Mouse (Mus musculus) embryonic facial prominence, embryonic 13.5 days (tissue): ENCODE measurements around the gene Usp18. TPM values are rescaled to one million over a fixed set of nuclear protein-coding genes. Genes with fewer than 3 reads are reported as not detected.
A peak's percentile ranks its signal among the peaks of the same experiment; 100 is the strongest.

ENCODE experiments used
- ATAC-seq: fragments of 200-750 bp; cut with Nextera tagmentation; 2 replicates; pipeline ENCODE4 v1.8.0; 2017; ENCODE audit warnings: low read depth; ENCODE audit not compliant: insufficient number of reproducible peaks, insufficient read depth, low FRiP score, low TSS enrichment
- H3K27ac ChIP-seq: fragments of 300-500 bp; sonication (generic); 2 replicates; pipeline ENCODE4 v1.5.1; 2015; ENCODE audit warnings: moderate library complexity, mild to moderate bottlenecking, inconsistent platforms
- H3K27me3 ChIP-seq: fragments of 300-500 bp; sonication (generic); 2 replicates; pipeline ENCODE4 v1.6.1; 2015; ENCODE audit warnings: mild to moderate bottlenecking, inconsistent platforms
- H3K36me3 ChIP-seq: fragments of 300-500 bp; sonication (generic); 2 replicates; pipeline ENCODE4 v1.6.1; 2015; ENCODE audit warnings: mild to moderate bottlenecking, inconsistent platforms
- H3K4me1 ChIP-seq: fragments of 300-500 bp; sonication (generic); 2 replicates; pipeline ENCODE4 v1.6.1; 2015; ENCODE audit warnings: inconsistent platforms
- H3K4me2 ChIP-seq: fragments of 300-500 bp; sonication (generic); 2 replicates; pipeline ENCODE4 v1.6.1; 2015; ENCODE audit warnings: moderate library complexity, mild to moderate bottlenecking, inconsistent platforms
- H3K4me3 ChIP-seq: fragments of 300-500 bp; sonication (generic); 2 replicates; pipeline ENCODE4 v1.5.1; 2015; ENCODE audit warnings: mild to moderate bottlenecking, inconsistent platforms
- H3K9ac ChIP-seq: fragments of 300-500 bp; sonication (generic); 2 replicates; pipeline ENCODE4 v1.6.1; 2015; ENCODE audit warnings: mild to moderate bottlenecking, inconsistent platforms
- H3K9me3 ChIP-seq: fragments of 300-500 bp; sonication (generic); 2 replicates; pipeline ENCODE4 v1.6.1; 2016; ENCODE audit warnings: inconsistent platforms
- WGBS: fragments of 180-500 bp; shearing (Covaris S2); methylation state at CpG from one replicate; pipeline ENCODE4 v1.1.7; 2015; ENCODE audit warnings: mixed read lengths; 5-methylcytosine and 5-hydroxymethylcytosine counted together
- polyA plus RNA-seq: library from polyadenylated mRNA; unstranded; fragments of >200 nt; fragmentation: Nextera tagmentation; extraction: Ambion mirVana; gene quantifications from 2 replicates; pipeline ENCODE4 v1.2.1, GENCODE M21; 2015

Gene Usp18
- polyA plus RNA-seq, 1 experiment from 2014 or later, result 1.8 TPM

- H3K27me3 ChIP-seq, result no peaks in the 10 kb centered on the region
- ATAC-seq, result no peak
- WGBS, result 89% methylated on average over 11 of the region's 11 CpGs
- no peaks in the 10 kb centered on the region for H3K9me3 ChIP-seq
- H3K4me3 ChIP-seq, result no peak overlapping the region
- H3K9ac ChIP-seq, result no peak overlapping the region
- H3K4me1 ChIP-seq, result no peaks in the 10 kb centered on the region
- H3K27ac ChIP-seq, result no peak overlapping the region
- H3K4me2 ChIP-seq, result no peak overlapping the region
- H3K36me3 ChIP-seq, result no peaks in the 10 kb centered on the region
Observed at GRCm38 (mm10) chr6:121262496-121262895, 16.8 kb downstream of the Usp18 start.

GRCm38 (mm10) chr6:121270156-121270555 lies 24.4 kb downstream of the Usp18 start:
- Histone ChIP-seq H3K9ac (no peak overlapping the region), H3K27ac (no peak overlapping the region), H3K4me3 (no peak overlapping the region), H3K4me1 (no peaks in the 10 kb centered on the region; the same call in 1 of the 2 replicates), H3K9me3 (no peaks in the 10 kb centered on the region), H3K27me3 (0 out of 2 replicates have a peak, but pooled peaks cover 5% of the 10 kb centered on the region), H3K36me3 (no peaks in the 10 kb centered on the region), H3K4me2 (no peak overlapping the region)
- 80% methylated on average over 6 of the region's 6 CpGs for WGBS
- ATAC-seq, result no peak

GRCm38 (mm10) chr6:121271707-121272074 lies 26.0 kb downstream of the Usp18 start:
- H3K9me3 ChIP-seq, result no peaks in the 10 kb centered on the region
- peak overlapping the region; percentile 47 for H3K4me3 ChIP-seq
- H3K4me2 ChIP-seq, result peak overlapping the region; percentile 65
- H3K9ac ChIP-seq, result no peak overlapping the region; the same call in 1 of the 2 replicates
- H3K27ac ChIP-seq, result no peak overlapping the region
- H3K4me1 ChIP-seq, result no peaks in the 10 kb centered on the region; the same call in 1 of the 2 replicates
- no peak for ATAC-seq
- H3K27me3 ChIP-seq, result 0 out of 2 replicates have a peak, but pooled peaks cover 5% of the 10 kb centered on the region
- WGBS, result 10% methylated on average over 4 of the region's 4 CpGs
- H3K36me3 ChIP-seq, result no peaks in the 10 kb centered on the region

GRCm38 (mm10) chr6:121272075-121272800 lies 26.5 kb downstream of the Usp18 start:
- ATAC-seq, result peak; percentile 56; the same call in 1 of the 2 replicates

GRCm38 (mm10) chr6:121274356-121274755 lies 28.6 kb downstream of the Usp18 start:
- 81% methylated on average over 3 of the region's 3 CpGs for WGBS
- Histone ChIP-seq H3K9ac (no peak overlapping the region), H3K4me1 (no peaks in the 10 kb centered on the region; the same call in 1 of the 2 replicates), H3K36me3 (no peaks in the 10 kb centered on the region), H3K4me3 (no peak overlapping the region), H3K9me3 (no peaks in the 10 kb centered on the region), H3K4me2 (no peak overlapping the region), H3K27me3 (0 out of 2 replicates have a peak, but pooled peaks cover 5% of the 10 kb centered on the region), H3K27ac (no peak overlapping the region)
- ATAC-seq, result no peak

More at GRCm38 (mm10) chr6:121272075-121272800, 26.5 kb downstream of the Usp18 start:
- Histone ChIP-seq H3K36me3 (no peaks in the 10 kb centered on the region), H3K27ac (peak overlapping the region; percentile 88), H3K4me1 (no peaks in the 10 kb centered on the region; the same call in 1 of the 2 replicates), H3K4me3 (peak overlapping the region; percentile 47), H3K9ac (peak overlapping the region; percentile 53), H3K4me2 (peak overlapping the region; percentile 65), H3K9me3 (no peaks in the 10 kb centered on the region), H3K27me3 (0 out of 2 replicates have a peak, but pooled peaks cover 5% of the 10 kb centered on the region)
- WGBS, result 8% methylated on average over 17 of the region's 17 CpGs

- Histone ChIP-seq H3K27me3 (no peaks in the 10 kb centered on the region), H3K4me1 (no peaks in the 10 kb centered on the region), H3K4me3 (no peak overlapping the region), H3K36me3 (no peaks in the 10 kb centered on the region), H3K4me2 (no peak overlapping the region), H3K9ac (no peak overlapping the region), H3K9me3 (no peaks in the 10 kb centered on the region), H3K27ac (no peak overlapping the region)
- 85% methylated on average over 5 of the region's 5 CpGs for WGBS
- ATAC-seq, result no peak
Observed at GRCm38 (mm10) chr6:121284132-121284531, 38.4 kb downstream of the Usp18 start.

- Histone ChIP-seq H3K36me3 (no peaks in the 10 kb centered on the region), H3K4me1 (peaks cover 11% of the 10 kb centered on the region), H3K27me3 (no peaks in the 10 kb centered on the region; the same call in 1 of the 2 replicates), H3K27ac (no peak overlapping the region), H3K9me3 (no peaks in the 10 kb centered on the region), H3K9ac (no peak overlapping the region), H3K4me3 (no peak overlapping the region), H3K4me2 (no peak overlapping the region)
- no peak for ATAC-seq
- WGBS, result 46% methylated on average over 7 of the region's 7 CpGs
Observed at GRCm38 (mm10) chr6:121299317-121299716, 53.6 kb downstream of the Usp18 start.

- under 1% methylated on average over 11 of the region's 11 CpGs for WGBS
- Histone ChIP-seq H3K9me3 (no peaks in the 10 kb centered on the region), H3K4me1 (peaks cover 11% of the 10 kb centered on the region), H3K4me2 (peak within 1 kb of the TSS; percentile 48), H3K27me3 (no peaks in the 10 kb centered on the region; the same call in 1 of the 2 replicates), H3K27ac (no peak within 1 kb of the TSS), H3K4me3 (peak within 1 kb of the TSS; percentile 11; the same call in 1 of the 2 replicates), H3K9ac (no peak within 1 kb of the TSS), H3K36me3 (no peaks in the 10 kb centered on the region)
- no peak for ATAC-seq
Observed at GRCm38 (mm10) chr6:121299954-121300353, 54.2 kb downstream of the Usp18 start, which contains the start of gene Slc6a13. Gene Slc6a13, plus strand, starts transcription at chr6:121300227.

GRCm38 (mm10) chr6:121300504-121300903 lies 54.8 kb downstream of the Usp18 start:
- Histone ChIP-seq H3K4me1 (peaks cover 11% of the 10 kb centered on the region), H3K4me3 (peak overlapping the region; percentile 11; the same call in 1 of the 2 replicates), H3K27ac (no peak overlapping the region), H3K9ac (no peak overlapping the region), H3K27me3 (no peaks in the 10 kb centered on the region; the same call in 1 of the 2 replicates), H3K9me3 (no peaks in the 10 kb centered on the region), H3K4me2 (peak overlapping the region; percentile 48), H3K36me3 (no peaks in the 10 kb centered on the region)
- WGBS, result 47% methylated on average over 9 of the region's 9 CpGs
- no peak for ATAC-seq

GRCm38 (mm10) chr6:121303466-121304220 lies 57.9 kb downstream of the Usp18 start:
- Histone ChIP-seq H3K27ac (no peak overlapping the region), H3K4me1 (peaks cover 11% of the 10 kb centered on the region), H3K9ac (no peak overlapping the region), H3K4me2 (no peak overlapping the region), H3K27me3 (no peaks in the 10 kb centered on the region; the same call in 1 of the 2 replicates), H3K4me3 (no peak overlapping the region), H3K9me3 (no peaks in the 10 kb centered on the region), H3K36me3 (no peaks in the 10 kb centered on the region)
- 77% methylated on average over 10 of the region's 10 CpGs for WGBS
- ATAC-seq, result no peak

GRCm38 (mm10) chr6:121304630-121305029 lies 58.9 kb downstream of the Usp18 start:
- no peaks in the 10 kb centered on the region for H3K27me3 ChIP-seq
- no peak for ATAC-seq
- H3K4me1 ChIP-seq, result peaks cover 10% of the 10 kb centered on the region
- WGBS, result 78% methylated on average over 9 of the region's 9 CpGs
- no peak overlapping the region for H3K27ac ChIP-seq
- no peaks in the 10 kb centered on the region for H3K36me3 ChIP-seq
- no peak overlapping the region for H3K4me2 ChIP-seq
- no peak overlapping the region for H3K9ac ChIP-seq
- H3K4me3 ChIP-seq, result no peak overlapping the region
- H3K9me3 ChIP-seq, result no peaks in the 10 kb centered on the region
